Mouse (Mus musculus) spleen, adult 2 months (tissue): ENCODE data around the gene Ctnnd2. TPM values are rescaled to one million over a fixed set of nuclear protein-coding genes. Genes with fewer than 3 reads are reported as not detected.

Experiments used
- DNase-seq, 2 experiments: peaks; one replicate each; pipeline versions ENCODE4 v3.0.0 to v3.0.0-alpha.2; 2012 to 2021; ENCODE audit warnings: low spot score in 2 of 2, low read depth in 1 of 2
- H3K27ac ChIP-seq: fragments of 200-500 bp; 2 replicates; pipeline ENCODE4 v1.5.1; 2012; ENCODE audit warnings: low read length, inconsistent platforms; ENCODE audit not compliant: insufficient read depth
- H3K27me3 ChIP-seq: fragments of 200-500 bp; 2 replicates; pipeline ENCODE4 v1.6.1; 2012; ENCODE audit warnings: mild to moderate bottlenecking, moderate library complexity, low read length, inconsistent platforms; ENCODE audit not compliant: control insufficient read depth, insufficient read depth
- H3K36me3 ChIP-seq: fragments of 200-500 bp; 2 replicates; pipeline ENCODE4 v1.6.1; 2012; ENCODE audit warnings: mild to moderate bottlenecking, low read length, inconsistent platforms; ENCODE audit not compliant: control insufficient read depth, insufficient read depth
- H3K4me1 ChIP-seq: fragments of 200-500 bp; 2 replicates; pipeline ENCODE4 v1.6.1; 2011; ENCODE audit warnings: inconsistent platforms; ENCODE audit not compliant: control insufficient read depth, insufficient read depth, insufficient read length
- H3K4me3 ChIP-seq: fragments of 200-500 bp; 2 replicates; pipeline ENCODE4 v1.5.1; 2011; ENCODE audit warnings: mild to moderate bottlenecking, inconsistent platforms; ENCODE audit not compliant: insufficient read depth, insufficient read length; ENCODE audit errors: extremely low read depth
- CTCF ChIP-seq: fragments of 200-500 bp; IDR thresholded peaks from 2 replicates; pipeline ENCODE4 v1.5.1; 2011; ENCODE audit warnings: mild to moderate bottlenecking, inconsistent platforms; ENCODE audit not compliant: insufficient read depth, insufficient read length, insufficient replicate concordance; ENCODE audit errors: extremely low read depth
- POLR2A ChIP-seq: fragments of 200-500 bp; IDR thresholded peaks from 2 replicates; pipeline ENCODE4 v1.6.1; 2011; ENCODE audit warnings: low read depth, low read length, inconsistent platforms
- WGBS: fragments of 180-500 bp; shearing (Covaris S2); methylation state at CpG from one replicate; pipeline ENCODE4 v1.1.7; 2018; 5-methylcytosine and 5-hydroxymethylcytosine counted together
- polyA plus RNA-seq: library from polyadenylated mRNA; depleted of rRNA; stranded (reverse); fragments of >200 nt; gene quantifications from 2 replicates; pipeline ENCODE4 v1.2.3, GENCODE M21; 2012

The Ctnnd2 gene
- polyA plus RNA-seq, 1 experiment = 1.2 TPM

GRCm38 (mm10) chr15:30776931-30777330 is 604.5 kb downstream of the Ctnnd2 start:
- Histone ChIP-seq H3K27me3 (no peaks in the 10 kb centered on the region), H3K4me1 (no peaks in the 10 kb centered on the region), H3K36me3 (no peaks in the 10 kb centered on the region), H3K27ac (no peak overlapping the region), H3K4me3 (no peak overlapping the region)
- DNase-seq = no peak
- TF ChIP-seq POLR2A (no peak), CTCF (no peak)
- WGBS = 79% methylated on average over 7 of the region's 7 CpGs

GRCm38 (mm10) chr15:30777801-30778200 is 605.4 kb downstream of the Ctnnd2 start:
- WGBS = 87% methylated on average over 5 of the region's 5 CpGs
- H3K4me1 ChIP-seq = no peaks in the 10 kb centered on the region
- no peak for DNase-seq

GRCm38 (mm10) chr15:30779903-30780302 is 607.5 kb downstream of the Ctnnd2 start:
- H3K27me3 ChIP-seq = no peaks in the 10 kb centered on the region
- H3K4me1 ChIP-seq = no peaks in the 10 kb centered on the region
- no peak overlapping the region for H3K4me3 ChIP-seq
- no peak overlapping the region for H3K27ac ChIP-seq
- 86% methylated on average over 1 of the region's 1 CpGs for WGBS
- H3K36me3 ChIP-seq = no peaks in the 10 kb centered on the region
- TF ChIP-seq POLR2A (no peak), CTCF (no peak)
- no peak for DNase-seq

More at GRCm38 (mm10) chr15:30777801-30778200, 605.4 kb downstream of the Ctnnd2 start:
- Histone ChIP-seq H3K36me3 (no peaks in the 10 kb centered on the region), H3K4me3 (no peak overlapping the region), H3K27ac (no peak overlapping the region), H3K27me3 (no peaks in the 10 kb centered on the region)
- TF ChIP-seq CTCF = no peak
- no peak for TF ChIP-seq POLR2A

- no peak for DNase-seq
- Histone ChIP-seq H3K27me3 (no peaks in the 10 kb centered on the region), H3K36me3 (no peaks in the 10 kb centered on the region), H3K27ac (no peak overlapping the region), H3K4me1 (no peaks in the 10 kb centered on the region), H3K4me3 (no peak overlapping the region)
- TF ChIP-seq CTCF = no peak
- TF ChIP-seq POLR2A = no peak
These were observed 608.6 kb downstream of the Ctnnd2 start for GRCm38 (mm10) chr15:30780977-30781376.

- Histone ChIP-seq H3K4me1 (no peaks in the 10 kb centered on the region), H3K36me3 (no peaks in the 10 kb centered on the region), H3K27ac (no peak overlapping the region), H3K27me3 (no peaks in the 10 kb centered on the region), H3K4me3 (no peak overlapping the region)
- WGBS = 74% methylated on average over 5 of the region's 5 CpGs
- TF ChIP-seq CTCF = no peak
- TF ChIP-seq POLR2A = no peak
- DNase-seq = no peak
These were observed 613.4 kb downstream of the Ctnnd2 start for GRCm38 (mm10) chr15:30785706-30786320.

- no peaks in the 10 kb centered on the region for H3K27me3 ChIP-seq
- H3K4me1 ChIP-seq = no peaks in the 10 kb centered on the region
- WGBS = 78% methylated on average over 3 of the region's 3 CpGs
- no peak overlapping the region for H3K27ac ChIP-seq
- DNase-seq = no peak
- no peak overlapping the region for H3K4me3 ChIP-seq
- H3K36me3 ChIP-seq = no peaks in the 10 kb centered on the region
- TF ChIP-seq POLR2A = no peak
- TF ChIP-seq CTCF = no peak
These were observed 620.9 kb downstream of the Ctnnd2 start for GRCm38 (mm10) chr15:30793260-30793659.

- 93% methylated on average over 3 of the region's 3 CpGs for WGBS
These were observed 623.3 kb downstream of the Ctnnd2 start for GRCm38 (mm10) chr15:30795723-30796122.

More at GRCm38 (mm10) chr15:30795723-30796122, 623.3 kb downstream of the Ctnnd2 start:
- no peaks in the 10 kb centered on the region for H3K27me3 ChIP-seq
- DNase-seq = no peak
- H3K36me3 ChIP-seq = no peaks in the 10 kb centered on the region
- TF ChIP-seq POLR2A (no peak), CTCF (no peak)
- no peaks in the 10 kb centered on the region for H3K4me1 ChIP-seq
- no peak overlapping the region for H3K27ac ChIP-seq
- no peak overlapping the region for H3K4me3 ChIP-seq
